Mouse (Mus musculus): ENCODE measurements around the gene Ehmt2. TPM values are rescaled to one million over a fixed set of nuclear protein-coding genes. Genes with fewer than 3 reads are reported as not detected.

The Ehmt2 gene
- polyA plus RNA-seq, 1 experiment, result 242 TPM

- 90% methylated on average over 18 of the region's 18 CpGs for WGBS
- TF ChIP-seq POLR2A (IDR thresholded peaks at IDR 0.05; ENCODE audit: low read depth, low read length) (no peak), CTCF (IDR thresholded peaks at IDR 0.05; ENCODE audit: extremely low read depth, insufficient read length, insufficient replicate concordance, low read depth, low read length) (no peak)
- peaks cover 6% of the 10 kb centered on the region for H3K4me1 ChIP-seq (ENCODE audit: control insufficient read depth, insufficient read depth, insufficient read length, low read length)
- H3K4me3 ChIP-seq (ENCODE audit: low read depth, low read length), result no peak overlapping the region
- H3K36me3 ChIP-seq (ENCODE audit: control insufficient read depth, insufficient read depth, low read length), result peaks cover 21% of the 10 kb centered on the region
- H3K27ac ChIP-seq (ENCODE audit: insufficient read depth, low read depth, low read length), result no peak overlapping the region
- no peaks in the 10 kb centered on the region for H3K27me3 ChIP-seq (ENCODE audit: control insufficient read depth, insufficient read depth, low read length)
Measured at GRCm38 (mm10) chr17:34927306-34928019, 29.2 kb downstream of the Ehmt2 start.

DNA sequence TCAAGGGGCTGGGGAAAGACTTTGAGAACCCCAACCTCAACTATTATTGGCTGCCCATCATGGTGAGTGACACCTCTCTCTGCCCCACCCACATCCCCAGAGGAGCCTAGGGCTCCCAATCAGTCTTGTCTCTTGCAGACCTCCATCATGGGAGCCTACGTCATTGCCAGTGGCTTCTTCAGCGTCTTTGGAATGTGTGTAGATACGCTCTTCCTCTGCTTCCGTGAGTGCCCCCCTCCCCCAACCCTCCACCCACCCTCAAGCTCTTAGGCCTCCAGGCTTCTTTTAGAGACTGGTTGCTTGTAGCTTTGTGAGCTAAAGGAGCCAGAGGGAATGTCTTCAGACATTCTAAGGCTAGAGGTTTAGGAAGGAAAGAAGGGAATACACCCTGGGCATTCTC is 30.6 kb downstream of the Ehmt2 start:
- WGBS, result 82% methylated on average over 4 of the region's 4 CpGs
- H3K4me3 ChIP-seq (ENCODE audit: low read depth, low read length), result no peak overlapping the region
- no peaks in the 10 kb centered on the region for H3K27me3 ChIP-seq (ENCODE audit: control insufficient read depth, insufficient read depth, low read length)
- H3K36me3 ChIP-seq (ENCODE audit: control insufficient read depth, insufficient read depth, low read length), result peaks cover 21% of the 10 kb centered on the region
- no peak overlapping the region for H3K27ac ChIP-seq (ENCODE audit: insufficient read depth, low read depth, low read length)
- TF ChIP-seq CTCF (IDR thresholded peaks at IDR 0.05; ENCODE audit: extremely low read depth, insufficient read length, insufficient replicate concordance, low read depth, low read length) (no peak), POLR2A (IDR thresholded peaks at IDR 0.05; ENCODE audit: low read depth, low read length) (no peak)
- H3K4me1 ChIP-seq (ENCODE audit: control insufficient read depth, insufficient read depth, insufficient read length, low read length), result peaks cover 8% of the 10 kb centered on the region

DNA sequence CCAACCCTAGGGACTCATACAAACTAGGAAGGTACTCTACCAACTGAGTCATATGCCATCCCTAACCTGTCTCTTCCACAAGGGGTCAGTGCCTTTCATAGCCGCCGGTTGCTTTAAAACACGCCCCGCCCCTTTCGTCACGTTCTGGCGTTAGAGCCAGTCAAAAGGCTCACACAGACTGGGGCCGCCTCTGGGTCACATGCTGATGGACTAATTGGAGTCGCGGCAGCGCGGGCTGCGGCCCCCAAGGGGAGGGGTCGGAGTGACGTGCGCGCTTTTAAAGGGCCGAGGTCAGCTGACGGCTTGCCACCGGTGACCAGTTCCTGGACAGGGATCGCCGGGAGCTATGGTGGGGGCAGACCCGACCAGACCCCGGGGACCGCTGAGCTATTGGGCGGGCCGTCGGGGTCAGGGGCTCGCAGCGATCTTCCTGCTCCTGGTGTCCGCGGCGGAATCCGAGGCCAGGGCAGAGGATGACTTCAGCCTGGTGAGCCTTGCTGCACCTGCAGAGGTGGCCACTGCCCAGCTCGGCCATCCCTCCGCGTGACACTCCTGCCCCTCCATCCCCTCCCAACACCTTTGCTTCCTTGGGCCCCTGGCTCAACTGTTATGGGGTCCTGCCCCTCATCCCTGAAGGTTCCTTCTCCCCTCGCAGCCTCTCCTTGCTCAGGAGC is 32.9 kb downstream of the Ehmt2 start, which contains the start of gene Neu1:
TSS of gene Neu1 (plus strand) at position 193 of the 674 bp plus-strand sequence.
- Histone ChIP-seq H3K4me1 (ENCODE audit: control insufficient read depth, insufficient read depth, insufficient read length, low read length) (peaks cover 16% of the 10 kb centered on the region), H3K36me3 (ENCODE audit: control insufficient read depth, insufficient read depth, low read length) (peaks cover 33% of the 10 kb centered on the region), H3K27me3 (ENCODE audit: control insufficient read depth, insufficient read depth, low read length) (no peaks in the 10 kb centered on the region), H3K4me3 (ENCODE audit: low read depth, low read length) (peak within 1 kb of the TSS; percentile 81), H3K27ac (ENCODE audit: insufficient read depth, low read depth, low read length) (peak within 1 kb of the TSS; percentile 10; the same call in 1 of the 2 replicates)
- WGBS, result under 1% methylated on average over 38 of the region's 38 CpGs
- TF ChIP-seq CTCF (IDR thresholded peaks at IDR 0.05; ENCODE audit: extremely low read depth, insufficient read length, insufficient replicate concordance, low read depth, low read length) (peak; percentile 64; the same call in 1 of the 2 replicates), POLR2A (IDR thresholded peaks at IDR 0.05; ENCODE audit: low read depth, low read length) (peak; percentile 84; the same call in 1 of the 2 replicates)

GRCm38 (mm10) chr17:34931735-34932098 is 33.4 kb downstream of the Ehmt2 start:
- H3K36me3 ChIP-seq (ENCODE audit: control insufficient read depth, insufficient read depth, low read length), result peaks cover 33% of the 10 kb centered on the region
- no peaks in the 10 kb centered on the region for H3K27me3 ChIP-seq (ENCODE audit: control insufficient read depth, insufficient read depth, low read length)
- 3% methylated on average over 14 of the region's 14 CpGs for WGBS
- H3K4me3 ChIP-seq (ENCODE audit: low read depth, low read length), result peak overlapping the region; percentile 81
- H3K4me1 ChIP-seq (ENCODE audit: control insufficient read depth, insufficient read depth, insufficient read length, low read length), result peaks cover 16% of the 10 kb centered on the region
- TF ChIP-seq POLR2A (IDR thresholded peaks at IDR 0.05; ENCODE audit: low read depth, low read length) (no peak), CTCF (IDR thresholded peaks at IDR 0.05; ENCODE audit: extremely low read depth, insufficient read length, insufficient replicate concordance, low read depth, low read length) (no peak)
- H3K27ac ChIP-seq (ENCODE audit: insufficient read depth, low read depth, low read length), result 0 out of 2 replicates have a peak overlapping the region, but pooled peaks have one; percentile 10

DNA sequence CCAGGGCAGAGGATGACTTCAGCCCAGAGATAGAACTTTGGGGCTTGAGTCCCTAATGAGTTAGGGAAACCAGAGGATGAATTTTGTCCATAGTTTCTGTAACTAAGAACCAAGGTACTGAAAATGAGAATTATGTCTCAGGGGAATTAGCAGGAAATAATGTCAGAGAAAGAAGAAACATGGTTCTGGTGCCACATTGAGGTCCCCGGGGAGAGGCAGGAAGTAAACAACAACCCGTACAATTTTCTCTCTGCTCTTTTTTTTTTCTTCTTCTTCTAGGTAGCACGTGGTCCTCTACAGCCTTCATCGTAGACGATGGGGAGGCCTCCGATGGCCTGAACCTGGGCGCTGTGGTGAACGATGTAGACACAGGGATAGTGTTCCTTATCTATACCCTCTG is 34.0 kb downstream of the Ehmt2 start:
- 48% methylated on average over 8 of the region's 8 CpGs for WGBS
- TF ChIP-seq CTCF (IDR thresholded peaks at IDR 0.05; ENCODE audit: extremely low read depth, insufficient read length, insufficient replicate concordance, low read depth, low read length), result no peak
- TF ChIP-seq POLR2A (IDR thresholded peaks at IDR 0.05; ENCODE audit: low read depth, low read length), result no peak
- Histone ChIP-seq H3K4me3 (ENCODE audit: low read depth, low read length) (peak overlapping the region; percentile 81), H3K36me3 (ENCODE audit: control insufficient read depth, insufficient read depth, low read length) (peaks cover 33% of the 10 kb centered on the region), H3K27me3 (ENCODE audit: control insufficient read depth, insufficient read depth, low read length) (no peaks in the 10 kb centered on the region), H3K4me1 (ENCODE audit: control insufficient read depth, insufficient read depth, insufficient read length, low read length) (peaks cover 16% of the 10 kb centered on the region), H3K27ac (ENCODE audit: insufficient read depth, low read depth, low read length) (no peak overlapping the region)

DNA sequence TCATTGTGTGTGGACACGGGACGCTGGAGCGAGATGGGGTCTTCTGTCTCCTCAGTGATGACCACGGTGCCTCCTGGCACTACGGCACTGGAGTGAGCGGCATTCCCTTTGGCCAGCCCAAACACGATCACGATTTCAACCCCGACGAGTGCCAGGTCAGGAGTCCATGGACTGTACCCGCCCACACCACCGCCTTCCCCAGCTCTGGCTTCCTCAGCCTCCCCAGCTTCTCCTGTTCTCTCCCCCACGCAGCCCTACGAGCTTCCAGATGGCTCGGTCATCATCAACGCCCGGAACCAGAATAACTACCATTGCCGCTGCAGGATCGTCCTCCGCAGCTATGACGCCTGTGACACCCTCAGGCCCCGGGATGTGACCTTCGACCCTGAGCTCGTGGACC is 35.8 kb downstream of the Ehmt2 start:
- WGBS, result 73% methylated on average over 24 of the region's 24 CpGs
- TF ChIP-seq POLR2A (IDR thresholded peaks at IDR 0.05; ENCODE audit: low read depth, low read length) (no peak), CTCF (IDR thresholded peaks at IDR 0.05; ENCODE audit: extremely low read depth, insufficient read length, insufficient replicate concordance, low read depth, low read length) (no peak)
- H3K27me3 ChIP-seq (ENCODE audit: control insufficient read depth, insufficient read depth, low read length), result no peaks in the 10 kb centered on the region
- H3K4me1 ChIP-seq (ENCODE audit: control insufficient read depth, insufficient read depth, insufficient read length, low read length), result peaks cover 16% of the 10 kb centered on the region
- peaks cover 20% of the 10 kb centered on the region for H3K36me3 ChIP-seq (ENCODE audit: control insufficient read depth, insufficient read depth, low read length)
- no peak overlapping the region for H3K27ac ChIP-seq (ENCODE audit: insufficient read depth, low read depth, low read length)
- peak overlapping the region; percentile 40 for H3K4me3 ChIP-seq (ENCODE audit: low read depth, low read length)

DNA sequence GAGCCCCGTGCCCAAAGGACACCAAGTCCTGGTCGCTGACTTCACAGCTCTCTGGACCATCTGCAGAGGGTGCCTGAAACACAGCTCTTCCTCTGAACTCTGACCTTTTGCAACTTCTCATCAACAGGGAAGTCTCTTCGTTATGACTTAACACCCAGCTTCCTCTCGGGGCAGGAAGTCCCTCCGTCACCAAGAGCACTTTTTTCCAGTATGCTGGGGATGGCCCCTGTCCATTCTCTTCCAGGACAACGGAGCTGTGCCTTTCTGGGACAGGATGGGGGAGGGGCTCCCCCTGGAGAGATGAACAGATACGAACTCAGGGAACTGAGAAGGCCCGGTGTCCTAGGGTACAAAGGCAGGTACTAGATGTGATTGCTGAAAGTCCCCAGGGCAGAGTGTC is 36.6 kb downstream of the Ehmt2 start:
- 61% methylated on average over 8 of the region's 8 CpGs for WGBS
- TF ChIP-seq POLR2A (IDR thresholded peaks at IDR 0.05; ENCODE audit: low read depth, low read length) (no peak), CTCF (IDR thresholded peaks at IDR 0.05; ENCODE audit: extremely low read depth, insufficient read length, insufficient replicate concordance, low read depth, low read length) (no peak)
- Histone ChIP-seq H3K36me3 (ENCODE audit: control insufficient read depth, insufficient read depth, low read length) (peaks cover 16% of the 10 kb centered on the region), H3K4me1 (ENCODE audit: control insufficient read depth, insufficient read depth, insufficient read length, low read length) (peaks cover 16% of the 10 kb centered on the region), H3K4me3 (ENCODE audit: low read depth, low read length) (no peak overlapping the region), H3K27ac (ENCODE audit: insufficient read depth, low read depth, low read length) (no peak overlapping the region), H3K27me3 (ENCODE audit: control insufficient read depth, insufficient read depth, low read length) (no peaks in the 10 kb centered on the region)
